Mouse (Mus musculus): ENCODE data around the gene Rptor. TPM values are rescaled to one million over a fixed set of nuclear protein-coding genes. Genes with fewer than 3 reads are reported as not detected.

Rptor gene
- polyA plus RNA-seq, 1 experiment from 2014 or later: 9.9 TPM

DNA sequence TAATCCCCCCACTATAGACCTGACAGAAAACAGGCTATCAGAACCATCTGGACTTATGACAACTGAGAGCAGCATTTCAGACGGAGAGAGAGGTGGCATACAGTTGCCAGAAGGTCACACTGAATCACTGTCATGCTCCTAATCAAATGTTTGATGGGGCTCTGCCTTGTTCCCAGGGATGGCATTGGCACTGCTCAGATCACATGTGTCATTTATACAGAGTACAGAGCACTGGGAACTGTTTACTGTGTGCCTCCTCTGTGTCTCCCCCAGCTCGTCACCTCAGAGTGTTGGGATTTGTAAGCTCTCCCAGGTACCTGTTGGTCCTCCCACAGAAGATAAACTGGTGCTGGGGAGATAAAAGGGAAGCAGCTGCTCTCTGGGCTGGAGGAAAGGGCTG lies 81.1 kb downstream of the Rptor start:
- WGBS: 67% methylated on average over 2 of the region's 2 CpGs
- Histone ChIP-seq H3K9me3 (replicated peaks; ENCODE audit: control insufficient read depth, low read length, poor library complexity, severe bottlenecking) (no peaks in the 10 kb centered on the region), H3K4me2 (ENCODE audit: low read length) (no peak overlapping the region), H3K9ac (ENCODE audit: low read depth, low read length) (no peak overlapping the region), H3K27me3 (ENCODE audit: control insufficient read depth, insufficient read depth, low read depth, low read length) (no peaks in the 10 kb centered on the region), H3K4me3 (ENCODE audit: low read depth, low read length) (no peak overlapping the region), H3K36me3 (ENCODE audit: control insufficient read depth, insufficient read depth, low read length) (no peaks in the 10 kb centered on the region), H3K4me1 (ENCODE audit: control insufficient read depth, insufficient read depth, low read length) (peaks cover 15% of the 10 kb centered on the region), H3K27ac (ENCODE audit: low read length) (no peak overlapping the region)
- ATAC-seq: no peak

DNA sequence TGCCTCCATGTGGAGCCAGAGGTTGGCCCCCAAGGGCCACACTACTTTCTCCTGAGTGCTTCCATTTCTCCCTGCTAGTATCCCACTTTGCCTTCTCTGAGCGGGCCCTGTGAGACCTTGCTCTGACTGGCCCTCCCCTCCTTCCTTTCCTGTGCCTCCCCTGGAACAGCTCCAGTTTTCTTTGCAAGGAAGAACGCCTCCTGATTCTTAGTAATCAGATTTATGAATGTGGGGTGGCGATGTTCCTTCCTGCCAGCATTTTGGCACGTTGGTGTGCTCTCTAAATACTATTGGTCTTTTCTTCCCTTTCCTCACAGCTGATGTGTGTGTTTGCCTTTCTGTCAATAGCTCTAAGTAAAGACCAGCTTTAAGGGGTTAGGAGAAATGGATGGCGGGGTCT lies 82.8 kb downstream of the Rptor start:
- H3K36me3 ChIP-seq (ENCODE audit: control insufficient read depth, insufficient read depth, low read length): no peaks in the 10 kb centered on the region

DNA sequence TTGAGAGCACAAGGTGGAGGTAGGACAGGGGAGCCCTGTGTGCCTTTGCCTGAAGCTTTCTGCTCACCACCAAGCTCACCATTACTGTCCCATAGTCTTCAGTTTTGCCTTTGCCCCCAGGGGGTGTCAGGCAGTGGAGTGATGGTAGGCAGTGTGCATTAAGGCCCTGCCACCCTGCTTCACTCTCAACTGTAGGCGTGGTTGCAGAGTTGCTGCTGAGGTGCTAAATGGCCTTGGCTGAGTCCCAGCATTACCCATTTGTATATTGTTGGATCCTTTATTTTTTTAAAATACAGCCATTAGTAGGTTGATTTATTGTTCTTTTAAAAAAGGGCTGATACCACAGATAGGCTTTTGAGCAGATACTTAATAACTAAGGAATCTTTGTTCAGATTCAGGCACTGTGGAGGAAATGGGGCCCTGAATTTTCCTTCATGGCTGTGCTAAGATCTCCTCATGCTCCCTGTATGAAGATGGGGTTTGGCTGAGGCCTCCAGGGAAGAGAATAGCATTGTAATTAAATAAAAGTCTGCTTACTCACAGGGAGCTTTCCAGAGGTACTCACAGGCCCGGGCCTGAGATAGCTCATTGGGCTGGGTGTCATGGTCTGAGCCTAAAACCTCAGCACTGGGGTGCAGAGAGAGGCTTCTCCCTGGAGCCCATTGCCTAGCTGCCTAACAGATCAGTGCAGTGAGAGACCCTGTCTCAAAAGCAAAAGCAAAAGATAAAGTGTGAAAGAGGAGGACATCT lies 83.4 kb downstream of the Rptor start:
- Histone ChIP-seq H3K9ac (ENCODE audit: low read depth, low read length) (no peak overlapping the region), H3K27ac (ENCODE audit: low read length) (peak overlapping the region; percentile 7; the same call in 1 of the 2 replicates), H3K4me3 (ENCODE audit: low read depth, low read length) (no peak overlapping the region), H3K9me3 (replicated peaks; ENCODE audit: control insufficient read depth, low read length, poor library complexity, severe bottlenecking) (no peaks in the 10 kb centered on the region), H3K4me1 (ENCODE audit: control insufficient read depth, insufficient read depth, low read length) (peaks cover 15% of the 10 kb centered on the region), H3K27me3 (ENCODE audit: control insufficient read depth, insufficient read depth, low read depth, low read length) (no peaks in the 10 kb centered on the region), H3K4me2 (ENCODE audit: low read length) (no peak overlapping the region), H3K36me3 (ENCODE audit: control insufficient read depth, insufficient read depth, low read length) (no peaks in the 10 kb centered on the region)
- WGBS: 78% methylated on average over 2 of the region's 2 CpGs
- no peak for ATAC-seq

More for the DNA sequence above, 82.8 kb downstream of the Rptor start:
- no peak for ATAC-seq
- Histone ChIP-seq H3K9me3 (replicated peaks; ENCODE audit: control insufficient read depth, low read length, poor library complexity, severe bottlenecking) (no peaks in the 10 kb centered on the region), H3K4me2 (ENCODE audit: low read length) (no peak overlapping the region), H3K4me1 (ENCODE audit: control insufficient read depth, insufficient read depth, low read length) (peaks cover 15% of the 10 kb centered on the region), H3K4me3 (ENCODE audit: low read depth, low read length) (no peak overlapping the region), H3K27me3 (ENCODE audit: control insufficient read depth, insufficient read depth, low read depth, low read length) (no peaks in the 10 kb centered on the region), H3K27ac (ENCODE audit: low read length) (peak overlapping the region; percentile 24; the same call in 1 of the 2 replicates), H3K9ac (ENCODE audit: low read depth, low read length) (no peak overlapping the region)
- 57% methylated on average over 5 of the region's 5 CpGs for WGBS

DNA sequence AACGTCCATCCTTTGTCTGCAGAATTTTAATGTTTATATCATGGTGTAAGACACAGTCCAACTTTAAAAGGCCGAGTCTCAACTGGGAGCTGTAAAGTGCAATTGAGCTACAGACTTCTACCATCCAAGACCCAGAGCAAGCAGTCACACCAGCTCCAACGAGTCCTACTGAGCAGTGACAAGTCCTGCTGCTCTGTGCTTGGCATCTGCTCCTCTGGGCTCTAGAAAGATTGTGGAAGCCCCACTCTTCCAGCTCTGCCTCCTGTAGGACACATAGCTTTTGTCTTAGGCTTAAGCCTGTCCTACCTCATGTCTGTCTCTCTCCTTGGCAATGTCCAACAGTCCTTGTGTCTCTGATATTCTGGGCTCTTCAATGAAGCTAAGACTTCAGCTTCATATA lies 84.6 kb downstream of the Rptor start:
- no peak overlapping the region for H3K4me2 ChIP-seq (ENCODE audit: low read length)
- no peak for ATAC-seq
- H3K4me1 ChIP-seq (ENCODE audit: control insufficient read depth, insufficient read depth, low read length): peaks cover 12% of the 10 kb centered on the region
- no peaks in the 10 kb centered on the region for H3K27me3 ChIP-seq (ENCODE audit: control insufficient read depth, insufficient read depth, low read depth, low read length)
- 87% methylated on average over 3 of the region's 3 CpGs for WGBS
- no peak overlapping the region for H3K27ac ChIP-seq (ENCODE audit: low read length)
- H3K36me3 ChIP-seq (ENCODE audit: control insufficient read depth, insufficient read depth, low read length): no peaks in the 10 kb centered on the region
- no peak overlapping the region for H3K9ac ChIP-seq (ENCODE audit: low read depth, low read length)
- H3K4me3 ChIP-seq (ENCODE audit: low read depth, low read length): no peak overlapping the region
- no peaks in the 10 kb centered on the region for H3K9me3 ChIP-seq (replicated peaks; ENCODE audit: control insufficient read depth, low read length, poor library complexity, severe bottlenecking)

DNA sequence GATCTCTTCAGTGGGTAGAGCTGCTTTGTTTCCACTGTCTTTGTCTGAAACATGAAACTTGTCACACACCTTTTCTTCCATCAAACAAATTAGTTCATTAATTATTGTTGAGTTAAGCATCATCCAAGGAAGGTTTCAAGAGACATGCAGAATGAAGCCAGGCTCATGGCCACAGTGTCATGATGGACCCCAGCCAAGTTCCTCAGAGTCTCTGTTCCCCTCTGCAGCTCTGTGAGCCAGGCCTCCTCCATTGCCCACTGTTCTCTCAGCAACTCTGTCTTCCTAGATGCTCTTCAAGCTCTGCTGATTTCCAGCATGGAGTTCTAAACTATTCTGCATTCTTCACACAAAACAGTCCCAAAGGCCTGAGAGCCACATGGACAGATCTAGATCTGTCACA lies 85.3 kb downstream of the Rptor start:
- Histone ChIP-seq H3K27ac (ENCODE audit: low read length) (no peak overlapping the region), H3K4me1 (ENCODE audit: control insufficient read depth, insufficient read depth, low read length) (peaks cover 12% of the 10 kb centered on the region), H3K9ac (ENCODE audit: low read depth, low read length) (no peak overlapping the region), H3K9me3 (replicated peaks; ENCODE audit: control insufficient read depth, low read length, poor library complexity, severe bottlenecking) (no peaks in the 10 kb centered on the region), H3K27me3 (ENCODE audit: control insufficient read depth, insufficient read depth, low read depth, low read length) (no peaks in the 10 kb centered on the region), H3K36me3 (ENCODE audit: control insufficient read depth, insufficient read depth, low read length) (no peaks in the 10 kb centered on the region), H3K4me2 (ENCODE audit: low read length) (no peak overlapping the region), H3K4me3 (ENCODE audit: low read depth, low read length) (no peak overlapping the region)
- no peak for ATAC-seq

DNA sequence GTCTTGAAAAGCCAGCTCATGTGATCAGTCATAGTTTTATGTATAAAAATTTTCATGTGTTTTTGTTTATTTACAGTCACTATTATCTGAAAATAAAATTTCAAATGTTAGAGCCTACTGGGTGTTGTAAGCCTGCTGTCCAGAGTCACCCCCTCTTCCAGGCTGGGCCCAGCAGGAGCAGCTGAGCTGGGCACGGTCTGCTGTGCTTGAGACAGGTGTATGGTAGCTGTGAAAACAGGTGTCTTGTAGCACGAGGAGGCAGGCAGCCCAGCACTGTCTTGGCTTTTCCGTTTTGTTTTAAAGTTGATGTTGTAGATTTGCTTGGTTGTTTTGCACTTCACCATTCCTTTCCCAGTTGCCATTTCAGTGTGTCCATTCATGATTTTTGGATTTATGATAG lies 87.2 kb downstream of the Rptor start:
- Histone ChIP-seq H3K4me3 (ENCODE audit: low read depth, low read length) (no peak overlapping the region), H3K4me2 (ENCODE audit: low read length) (no peak overlapping the region), H3K27me3 (ENCODE audit: control insufficient read depth, insufficient read depth, low read depth, low read length) (no peaks in the 10 kb centered on the region), H3K9ac (ENCODE audit: low read depth, low read length) (no peak overlapping the region), H3K4me1 (ENCODE audit: control insufficient read depth, insufficient read depth, low read length) (peaks cover 15% of the 10 kb centered on the region), H3K27ac (ENCODE audit: low read length) (no peak overlapping the region), H3K9me3 (replicated peaks; ENCODE audit: control insufficient read depth, low read length, poor library complexity, severe bottlenecking) (no peaks in the 10 kb centered on the region), H3K36me3 (ENCODE audit: control insufficient read depth, insufficient read depth, low read length) (no peaks in the 10 kb centered on the region)
- ATAC-seq: no peak
- WGBS: 88% methylated on average over 3 of the region's 3 CpGs

DNA sequence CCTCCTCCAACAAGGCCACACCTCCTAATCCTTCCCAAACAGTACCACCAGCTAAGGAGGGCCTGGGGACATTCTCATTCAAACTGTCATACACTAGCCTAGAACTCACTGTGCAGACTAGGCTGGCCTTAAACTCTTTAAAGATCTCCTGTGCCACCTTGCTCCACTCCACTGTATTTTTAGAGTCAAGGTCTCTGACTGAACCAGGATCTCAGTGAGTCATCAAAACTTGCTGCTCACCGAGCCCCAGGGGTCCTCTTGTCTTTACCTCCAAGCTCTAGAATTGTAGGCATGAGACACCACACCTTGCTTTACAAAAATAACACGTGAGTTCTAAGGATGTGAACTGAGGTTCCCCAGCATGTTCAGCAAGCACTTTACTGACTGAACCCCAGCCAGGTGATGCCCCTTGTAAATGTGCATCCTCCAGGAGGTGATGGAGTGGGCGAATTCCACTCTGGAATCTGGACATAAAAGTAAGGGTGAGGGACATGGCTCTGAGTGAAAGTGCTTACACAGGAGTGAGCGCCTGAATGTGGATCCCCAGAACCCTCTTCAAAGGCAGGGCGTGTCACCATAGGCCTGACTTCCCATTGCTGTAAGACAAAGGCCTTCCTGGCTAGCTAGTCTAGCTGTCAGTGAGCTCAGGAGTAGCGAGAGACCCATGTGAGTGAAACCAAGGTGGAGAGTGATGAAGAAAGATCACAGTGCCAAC lies 89.6 kb downstream of the Rptor start:
- Histone ChIP-seq H3K9me3 (replicated peaks; ENCODE audit: control insufficient read depth, low read length, poor library complexity, severe bottlenecking) (no peaks in the 10 kb centered on the region), H3K36me3 (ENCODE audit: control insufficient read depth, insufficient read depth, low read length) (no peaks in the 10 kb centered on the region), H3K27me3 (ENCODE audit: control insufficient read depth, insufficient read depth, low read depth, low read length) (no peaks in the 10 kb centered on the region), H3K27ac (ENCODE audit: low read length) (no peak overlapping the region), H3K9ac (ENCODE audit: low read depth, low read length) (no peak overlapping the region), H3K4me1 (ENCODE audit: control insufficient read depth, insufficient read depth, low read length) (peaks cover 7% of the 10 kb centered on the region; the same call in 1 of the 2 replicates), H3K4me3 (ENCODE audit: low read depth, low read length) (no peak overlapping the region), H3K4me2 (ENCODE audit: low read length) (no peak overlapping the region)
- ATAC-seq: no peak
- 88% methylated on average over 6 of the region's 6 CpGs for WGBS

DNA sequence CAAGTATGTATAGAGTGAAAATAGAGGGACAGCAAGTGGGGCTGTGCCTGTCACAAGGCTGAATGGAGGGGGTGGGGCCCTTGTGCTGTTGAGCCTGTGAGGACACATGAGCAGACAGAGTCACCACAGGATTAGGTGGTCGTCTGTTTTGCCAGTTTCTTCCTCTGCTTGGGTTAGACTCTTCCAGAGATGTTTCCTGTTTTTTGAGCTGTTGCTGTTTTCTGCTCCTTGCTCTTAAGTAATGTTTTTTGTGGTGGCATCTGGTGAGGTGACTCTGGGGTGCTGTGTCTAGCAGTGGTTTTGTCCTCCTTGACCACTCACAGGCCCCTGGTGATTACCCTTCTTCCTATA lies 90.2 kb downstream of the Rptor start:
- ATAC-seq: no peak
- no peaks in the 10 kb centered on the region for H3K9me3 ChIP-seq (replicated peaks; ENCODE audit: control insufficient read depth, low read length, poor library complexity, severe bottlenecking)
- no peak overlapping the region for H3K9ac ChIP-seq (ENCODE audit: low read depth, low read length)
- H3K27ac ChIP-seq (ENCODE audit: low read length): no peak overlapping the region
- H3K27me3 ChIP-seq (ENCODE audit: control insufficient read depth, insufficient read depth, low read depth, low read length): no peaks in the 10 kb centered on the region
- peaks cover 7% of the 10 kb centered on the region; the same call in 1 of the 2 replicates for H3K4me1 ChIP-seq (ENCODE audit: control insufficient read depth, insufficient read depth, low read length)
- H3K4me2 ChIP-seq (ENCODE audit: low read length): no peak overlapping the region
- no peak overlapping the region for H3K4me3 ChIP-seq (ENCODE audit: low read depth, low read length)
- H3K36me3 ChIP-seq (ENCODE audit: control insufficient read depth, insufficient read depth, low read length): no peaks in the 10 kb centered on the region
- 29% methylated on average over 1 of the region's 1 CpGs for WGBS

DNA sequence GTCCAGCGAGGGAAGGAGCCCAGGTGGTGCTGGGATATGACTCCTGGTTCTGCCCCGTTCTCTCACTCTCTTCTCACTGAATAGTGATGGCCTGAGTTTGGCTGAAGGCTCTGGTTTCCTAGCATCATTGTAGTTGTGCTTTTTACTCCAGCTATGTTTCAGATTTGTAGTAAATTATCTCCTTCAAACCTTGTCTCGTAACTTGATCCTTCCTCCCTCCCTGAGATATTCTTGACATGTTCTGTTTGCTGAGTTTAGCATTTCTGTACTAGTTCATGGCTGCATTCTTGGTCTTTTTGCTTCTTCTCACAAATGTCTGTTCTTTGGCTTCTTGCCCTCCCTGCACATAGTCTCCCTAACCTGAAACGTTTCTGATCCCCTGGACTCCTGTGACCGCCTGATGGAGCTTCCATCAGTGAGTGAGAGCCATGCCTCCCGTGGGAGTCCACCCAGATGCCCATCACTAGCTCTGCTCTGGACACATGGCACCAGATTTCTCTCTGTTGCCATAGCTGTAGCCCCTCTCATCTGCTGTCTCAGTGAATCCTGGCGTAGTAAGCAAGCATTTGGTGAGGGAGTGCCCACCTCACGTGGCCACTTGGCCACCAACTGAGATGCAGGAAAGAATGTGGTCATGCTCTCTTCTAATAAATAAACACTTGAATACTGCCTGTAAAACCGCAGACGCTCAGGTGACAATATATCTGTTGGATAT lies 91.6 kb downstream of the Rptor start:
- H3K9me3 ChIP-seq (replicated peaks; ENCODE audit: control insufficient read depth, low read length, poor library complexity, severe bottlenecking): no peaks in the 10 kb centered on the region
- H3K27ac ChIP-seq (ENCODE audit: low read length): peak overlapping the region; percentile 11; the same call in 1 of the 2 replicates
- H3K4me3 ChIP-seq (ENCODE audit: low read depth, low read length): no peak overlapping the region
- no peak overlapping the region for H3K4me2 ChIP-seq (ENCODE audit: low read length)
- H3K27me3 ChIP-seq (ENCODE audit: control insufficient read depth, insufficient read depth, low read depth, low read length): no peaks in the 10 kb centered on the region
- no peaks in the 10 kb centered on the region for H3K36me3 ChIP-seq (ENCODE audit: control insufficient read depth, insufficient read depth, low read length)
- 73% methylated on average over 10 of the region's 10 CpGs for WGBS
- no peak for ATAC-seq
- no peak overlapping the region for H3K9ac ChIP-seq (ENCODE audit: low read depth, low read length)
- H3K4me1 ChIP-seq (ENCODE audit: control insufficient read depth, insufficient read depth, low read length): peaks cover 7% of the 10 kb centered on the region; the same call in 1 of the 2 replicates

Measured in midbrain, embryonic 16.5 days (tissue).